Mouse (Mus musculus): Measurements from ENCODE around the gene Abi1.

GRCm38 (mm10) chr2:22998015-22998414, 42.0 kb downstream of the Abi1 start:
- TF ChIP-seq CTCF (IDR thresholded peaks at IDR 0.05; ENCODE audit: extremely low read depth, insufficient read length, insufficient replicate concordance, low read depth, low read length), result no peak
- no peak for TF ChIP-seq POLR2A (IDR thresholded peaks at IDR 0.05; ENCODE audit: low read depth, low read length)
